Mouse (Mus musculus) heart, adult 2 months (tissue): ENCODE results near the gene Rnaseh2c. TPM values are rescaled to one million over a fixed set of nuclear protein-coding genes. Genes with fewer than 3 reads are reported as not detected.

Experiments used
- DNase-seq, 2 experiments: peaks; one replicate each; pipeline ENCODE4 v3.0.0; 2021
- H3K27ac ChIP-seq: fragments of 200-600 bp; 2 replicates; pipeline ENCODE4 v1.8.1; 2022
- H3K27me3 ChIP-seq: fragments of 200-500 bp; 2 replicates; pipeline ENCODE4 v1.6.1; 2012; ENCODE audit warnings: mild to moderate bottlenecking, low read length, inconsistent platforms, mixed read lengths; ENCODE audit not compliant: control insufficient read depth, insufficient read depth
- H3K36me3 ChIP-seq: fragments of 200-500 bp; 2 replicates; pipeline ENCODE4 v1.6.1; 2012; ENCODE audit warnings: low read length, inconsistent platforms; ENCODE audit not compliant: control insufficient read depth, insufficient read depth
- H3K4me1 ChIP-seq: fragments of 200-500 bp; 2 replicates; pipeline ENCODE4 v1.6.1; 2011; ENCODE audit warnings: low read length; ENCODE audit not compliant: control insufficient read depth, insufficient read depth
- H3K4me3 ChIP-seq: fragments of 200-600 bp; 2 replicates; pipeline ENCODE4 v1.8.1; 2022
- H3K79me2 ChIP-seq: fragments of 200-500 bp; replicated peaks from 2 replicates; pipeline ENCODE4 v1.6.1; 2012; ENCODE audit warnings: mild to moderate bottlenecking, inconsistent platforms, low read length, moderate library complexity, mixed read lengths; ENCODE audit not compliant: control insufficient read depth, insufficient read depth
- H3K9ac ChIP-seq: fragments of 200-500 bp; 2 replicates; pipeline ENCODE4 v1.6.1; 2012; ENCODE audit warnings: low read depth, mild to moderate bottlenecking, control low read depth, inconsistent platforms, low read length, mixed read lengths
- CTCF ChIP-seq: fragments of 200-600 bp; IDR thresholded peaks from 2 replicates; pipeline ENCODE4 v1.8.1; 2022; ENCODE audit warnings: antibody characterized with exemption, mild to moderate bottlenecking, moderate library complexity
- EP300 ChIP-seq: fragments of 200-500 bp; IDR thresholded peaks from 2 replicates; pipeline ENCODE4 v1.6.1; 2011; ENCODE audit warnings: low read depth, low read length, control low read depth; ENCODE audit not compliant: insufficient read depth
- POLR2A ChIP-seq: fragments of 200-500 bp; IDR thresholded peaks from 2 replicates; pipeline ENCODE4 v1.6.1; 2011; ENCODE audit warnings: mild to moderate bottlenecking, low read depth, low read length, control low read depth; ENCODE audit not compliant: insufficient read depth
- WGBS: fragments of 180-500 bp; shearing (Covaris S2); methylation state at CpG from one replicate; pipeline ENCODE4 v1.1.7; 2018; 5-methylcytosine and 5-hydroxymethylcytosine counted together
- intact Hi-C: fragments of 180-260 bp; cut with DNase I; formaldehyde crosslinking; loops from one replicate; pipeline ENCODE4 v1.15.1; 2025
- long read RNA-seq: library from polyadenylated mRNA; stranded (forward); transcript quantifications from one replicate; pipeline ENCODE4 v2.0.0, GENCODE M21; 2021
- polyA plus RNA-seq: library from polyadenylated mRNA; depleted of rRNA; stranded (reverse); fragments of >200 nt; gene quantifications from 2 replicates; pipeline ENCODE4 v1.2.3, GENCODE M21; 2012; rRNA removed
- total RNA-seq, 2 experiments: library from RNA; stranded (reverse); gene quantifications; 2 replicates each; pipeline ENCODE4 v1.2.3; 2021

Rnaseh2c gene
- total RNA-seq (10 to 100 TPM; 50.2 to 58.6 TPM), polyA plus RNA-seq (18.7 and 37.1 TPM in 2 replicates)
- long read RNA-seq, transcript Rnaseh2c-201 (4 exons, 1,126 nt), result major isoform, 6 of 8 reads
- long read RNA-seq, partial matches to known transcripts, result 0 of 8 reads
- long read RNA-seq, other reads (novel, unspliced or antisense), result 1 of 8 reads

DNA sequence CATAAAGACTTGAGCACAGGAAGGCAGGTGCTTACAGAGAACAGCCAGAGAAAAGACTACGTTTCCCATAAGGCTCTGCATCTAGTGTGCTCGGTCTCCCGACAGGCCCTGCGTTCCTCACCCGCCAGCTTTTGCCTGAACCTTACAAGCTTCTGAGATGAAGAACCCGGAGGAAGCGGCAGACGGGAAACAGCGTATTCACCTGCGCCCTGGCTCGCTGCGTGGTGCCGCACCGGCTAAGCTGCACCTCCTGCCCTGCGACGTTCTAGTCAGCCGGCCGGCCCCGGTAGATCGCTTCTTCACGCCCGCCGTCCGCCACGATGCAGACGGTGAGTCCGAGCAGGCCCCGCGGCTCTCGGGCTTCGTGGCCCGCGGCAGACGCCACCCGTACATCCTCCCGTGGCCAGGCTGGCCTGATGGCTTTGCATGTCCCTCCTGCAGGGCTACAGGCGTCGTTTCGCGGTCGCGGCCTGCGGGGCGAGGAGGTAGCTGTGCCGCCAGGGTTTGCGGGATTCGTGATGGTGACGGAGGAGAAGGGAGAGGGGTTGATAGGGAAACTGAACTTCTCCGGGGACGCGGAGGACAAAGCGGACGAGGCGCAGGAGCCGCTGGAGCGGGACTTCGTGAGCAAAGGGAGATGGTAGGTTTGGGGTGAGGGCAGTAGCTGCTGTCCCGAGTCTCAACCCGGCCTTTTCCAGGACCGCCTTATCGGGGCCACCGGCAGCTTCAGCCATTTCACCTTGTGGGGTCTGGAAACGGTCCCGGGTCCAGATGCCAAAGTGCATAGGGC, at the start of gene Rnaseh2c:
Gene Rnaseh2c (plus strand): TSS at position 122 of the 790 bp plus-strand sequence.
- no peaks in the 10 kb centered on the region for H3K79me2 ChIP-seq
- peaks cover 5% of the 10 kb centered on the region for H3K4me1 ChIP-seq
- WGBS, result under 1% methylated on average over 64 of the region's 64 CpGs
- TF ChIP-seq CTCF (no peak), POLR2A (peak; percentile 74), EP300 (0 out of 2 replicates have a peak, but pooled peaks have one; percentile 39)
- H3K27me3 ChIP-seq, result no peaks in the 10 kb centered on the region
- H3K27ac ChIP-seq, result peak within 1 kb of the TSS; percentile 83
- peak within 1 kb of the TSS; percentile 94 for H3K4me3 ChIP-seq
- H3K36me3 ChIP-seq, result no peaks in the 10 kb centered on the region
- peak; percentile 74 to 84 for DNase-seq
- intact Hi-C loops, result loop anchor here (1.0 kb wide), 1 partner anchor 34 kb away; the partner anchor contains the start of gene Ap5b1
- H3K9ac ChIP-seq, result peak within 1 kb of the TSS; percentile 95

DNA sequence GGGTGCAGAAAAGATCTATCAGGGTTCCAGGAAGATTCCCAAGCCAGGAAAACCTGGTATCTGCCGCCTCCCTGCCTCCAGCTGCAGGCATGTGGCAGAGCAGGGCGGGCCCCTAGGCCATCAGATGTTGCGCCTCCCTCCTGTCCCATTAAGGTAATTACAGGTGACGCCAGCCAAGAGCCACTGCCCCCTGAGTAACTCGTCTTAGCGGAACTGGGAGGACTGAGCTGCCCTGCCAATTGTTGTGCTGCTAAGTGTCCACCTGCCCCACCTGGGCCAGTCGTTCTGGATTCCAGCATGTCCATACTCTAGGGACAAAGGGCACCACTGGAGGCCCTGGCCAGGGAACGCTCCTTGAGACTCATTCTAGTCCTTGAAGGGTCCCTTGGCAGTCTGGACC, 47.9 kb upstream of the Rnaseh2c start:
- Histone ChIP-seq H3K36me3 (no peaks in the 10 kb centered on the region), H3K9ac (no peak overlapping the region), H3K4me3 (no peak overlapping the region), H3K27ac (no peak overlapping the region), H3K27me3 (peaks cover 4% of the 10 kb centered on the region), H3K79me2 (no peaks in the 10 kb centered on the region), H3K4me1 (no peaks in the 10 kb centered on the region)
- 73% methylated on average over 8 of the region's 8 CpGs for WGBS
- intact Hi-C loops, result no loop called here
- TF ChIP-seq CTCF (no peak), EP300 (no peak), POLR2A (no peak)
- no peak for DNase-seq

DNA sequence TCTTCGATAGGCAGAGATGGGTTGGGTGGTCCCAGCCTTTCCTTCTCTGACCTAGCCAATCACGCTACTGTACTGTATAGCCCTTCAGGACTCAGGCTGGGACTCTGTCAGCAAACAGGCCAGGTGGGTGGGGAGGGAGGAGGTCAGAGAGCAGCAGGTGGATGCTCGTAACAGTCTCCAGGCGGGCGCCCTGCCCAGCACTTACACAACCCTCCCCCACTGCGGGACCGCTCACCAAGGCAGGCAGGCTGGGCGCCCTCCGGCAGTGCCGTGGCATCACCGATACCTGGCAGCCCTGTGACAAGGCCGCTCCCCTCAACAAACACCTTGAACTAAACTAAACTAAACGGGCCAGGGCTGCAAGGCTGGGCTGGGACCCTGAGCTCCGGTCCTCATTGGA, 47.5 kb upstream of the Rnaseh2c start:
- no peak overlapping the region for H3K9ac ChIP-seq
- no peaks in the 10 kb centered on the region for H3K36me3 ChIP-seq
- no peak for TF ChIP-seq CTCF
- no peak for TF ChIP-seq EP300
- no peak for TF ChIP-seq POLR2A
- H3K27ac ChIP-seq, result no peak overlapping the region
- H3K4me1 ChIP-seq, result no peaks in the 10 kb centered on the region
- H3K4me3 ChIP-seq, result no peak overlapping the region
- H3K79me2 ChIP-seq, result no peaks in the 10 kb centered on the region
- intact Hi-C loops, result no loop called here
- DNase-seq, result no peak
- WGBS, result 91% methylated on average over 14 of the region's 14 CpGs
- H3K27me3 ChIP-seq, result peaks cover 4% of the 10 kb centered on the region

DNA sequence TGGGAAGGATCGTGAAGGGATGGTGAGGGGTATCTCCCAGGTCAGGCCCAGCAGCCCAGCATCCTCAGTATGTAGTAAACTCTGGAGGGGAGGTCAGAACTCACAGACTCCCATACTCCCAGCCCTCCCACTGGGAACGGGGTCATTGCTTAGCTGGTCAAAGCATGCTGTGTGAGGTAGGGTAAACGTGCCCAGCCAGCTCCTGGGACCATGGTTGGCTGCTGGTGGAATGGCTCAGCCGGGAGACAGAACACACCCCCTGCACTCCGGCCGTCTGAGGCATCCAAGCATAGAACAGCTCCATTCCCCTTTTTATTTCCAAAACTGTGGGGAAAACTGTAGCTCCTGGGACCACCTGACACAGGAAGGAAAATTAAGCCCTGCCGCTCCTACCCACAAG, 43.5 kb upstream of the Rnaseh2c start:
- H3K36me3 ChIP-seq, result no peaks in the 10 kb centered on the region
- H3K27ac ChIP-seq, result no peak overlapping the region
- 58% methylated on average over 7 of the region's 7 CpGs for WGBS
- DNase-seq, result no peak
- no peak overlapping the region for H3K9ac ChIP-seq
- peaks cover 2% of the 10 kb centered on the region; the same call in 1 of the 2 replicates for H3K4me1 ChIP-seq
- intact Hi-C loops, result no loop called here
- no peak for TF ChIP-seq EP300
- TF ChIP-seq POLR2A, result no peak
- TF ChIP-seq CTCF, result no peak
- no peak overlapping the region for H3K4me3 ChIP-seq
- peaks cover 17% of the 10 kb centered on the region for H3K27me3 ChIP-seq
- no peaks in the 10 kb centered on the region for H3K79me2 ChIP-seq

DNA sequence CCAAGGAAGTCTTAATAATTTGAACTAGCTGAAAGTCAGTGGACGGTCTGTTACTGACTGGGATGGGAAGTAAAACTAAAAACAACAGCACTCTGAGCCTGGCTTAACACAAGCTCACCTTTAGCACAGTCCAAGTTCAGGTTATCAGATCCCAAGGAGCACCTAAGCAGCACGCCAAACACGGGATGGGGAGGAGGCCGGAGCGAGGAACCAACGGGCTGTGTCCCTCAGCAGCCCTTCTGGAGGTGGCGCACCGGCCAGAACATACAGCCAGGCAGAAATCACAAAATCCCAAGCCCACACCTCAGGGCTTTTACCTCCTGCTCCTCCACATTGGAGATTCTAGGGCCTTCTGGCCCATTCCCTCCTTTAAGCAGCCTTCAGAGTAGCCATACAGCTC, 42.9 kb upstream of the Rnaseh2c start:
- H3K4me1 ChIP-seq, result peaks cover 2% of the 10 kb centered on the region; the same call in 1 of the 2 replicates
- H3K4me3 ChIP-seq, result no peak overlapping the region
- H3K27ac ChIP-seq, result no peak overlapping the region
- no peak overlapping the region for H3K9ac ChIP-seq
- no peak for DNase-seq
- intact Hi-C loops, result no loop called here
- no peaks in the 10 kb centered on the region for H3K36me3 ChIP-seq
- H3K79me2 ChIP-seq, result no peaks in the 10 kb centered on the region
- TF ChIP-seq EP300 (no peak), POLR2A (no peak), CTCF (no peak)
- 74% methylated on average over 8 of the region's 8 CpGs for WGBS
- H3K27me3 ChIP-seq, result peaks cover 17% of the 10 kb centered on the region

DNA sequence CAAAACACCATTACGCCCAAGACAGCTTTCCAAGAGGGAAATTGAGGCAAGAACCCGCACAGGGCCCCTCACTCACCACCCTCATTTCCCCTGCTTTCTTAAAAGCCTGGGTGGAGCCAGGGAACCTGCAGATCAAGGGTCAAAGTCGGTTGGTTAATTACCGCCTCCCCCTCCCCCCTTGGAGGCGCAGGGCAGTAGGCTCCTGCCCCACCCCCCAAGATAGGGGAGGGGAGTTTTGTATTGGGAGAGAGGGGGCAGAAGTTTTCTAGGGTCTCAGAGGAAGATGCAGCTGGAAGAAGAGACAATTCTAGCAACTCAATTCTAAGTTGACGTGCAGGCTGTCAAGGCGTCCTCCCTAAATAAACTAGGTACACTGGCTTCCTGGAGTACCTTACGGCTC, 42.4 kb upstream of the Rnaseh2c start:
- intact Hi-C loops, result no loop called here
- WGBS, result 36% methylated on average over 8 of the region's 8 CpGs
- H3K4me1 ChIP-seq, result peaks cover 2% of the 10 kb centered on the region; the same call in 1 of the 2 replicates
- TF ChIP-seq POLR2A (no peak), EP300 (no peak), CTCF (no peak)
- H3K79me2 ChIP-seq, result no peaks in the 10 kb centered on the region
- no peak for DNase-seq
- H3K36me3 ChIP-seq, result no peaks in the 10 kb centered on the region
- no peak overlapping the region for H3K9ac ChIP-seq
- H3K27me3 ChIP-seq, result peaks cover 17% of the 10 kb centered on the region
- no peak overlapping the region for H3K4me3 ChIP-seq
- no peak overlapping the region for H3K27ac ChIP-seq
